Mouse (Mus musculus) gastrocnemius, postnatal 14 days (tissue): ENCODE data around the gene Dgki. TPM values are rescaled to one million over a fixed set of nuclear protein-coding genes. Genes with fewer than 3 reads are reported as not detected.

Experiments
- DNase-seq: peaks from one replicate; pipeline ENCODE4 v3.0.0; 2021; ENCODE audit warnings: mixed read lengths
- intact Hi-C: fragments of 180-260 bp; cut with DNase I; formaldehyde crosslinking; loops from one replicate; pipeline ENCODE4 v1.15.1; 2025; ENCODE audit warnings: low total_unique reads
- total RNA-seq, 2 experiments: library from RNA; stranded (reverse); gene quantifications; 2 replicates each; pipeline ENCODE4 v1.2.3; 2021

The Dgki gene
- total RNA-seq, 2 experiments from 2014 or later = 0.41 to 0.55 TPM

GRCm38 (mm10) chr6:36808306-36809058 is 491.5 kb downstream of the Dgki start:
- DNase-seq = no peak
- intact Hi-C loops = no loop called here

GRCm38 (mm10) chr6:36806906-36807305 is 493.1 kb downstream of the Dgki start:
- intact Hi-C loops = no loop called here
- no peak for DNase-seq

- intact Hi-C loops = no loop called here
- DNase-seq = peak; percentile 23
These were observed 499.6 kb downstream of the Dgki start for GRCm38 (mm10) chr6:36800309-36800946.

- DNase-seq = no peak
- intact Hi-C loops = no loop called here
These were observed 502.8 kb downstream of the Dgki start for GRCm38 (mm10) chr6:36797066-36797655.

Other genes with a start within 250 kb of the Dgki start
- 10 to 100 TPM; 14.1 to 16.9 TPM for gene Creb3l2, start 142.0 kb upstream of the Dgki start, total RNA-seq
- not detected for gene Akr1d1, start 230.0 kb upstream of the Dgki start, total RNA-seq